Mouse (Mus musculus): ENCODE results near the gene Focad.

GRCm38 (mm10) chr4:88295537-88295936 lies 201.1 kb downstream of the Focad start:
- no peak for TF ChIP-seq CTCF (IDR thresholded peaks at IDR 0.05; ENCODE audit: extremely low read depth, insufficient read depth, low read length)
- TF ChIP-seq POLR2A (IDR thresholded peaks at IDR 0.05; ENCODE audit: extremely low read depth, insufficient read depth, low read length): no peak
